Mouse (Mus musculus) intestine, embryonic 15.5 days (tissue): Measurements from ENCODE around the gene Kcnv2. TPM values are rescaled to one million over a fixed set of nuclear protein-coding genes. Genes with fewer than 3 reads are reported as not detected.
A peak's percentile ranks its signal among the peaks of the same experiment; 100 is the strongest.

ENCODE experiments used
- ATAC-seq: fragments of 200-750 bp; cut with Nextera tagmentation; 2 replicates; pipeline ENCODE4 v1.8.0; 2017; ENCODE audit warnings: moderate TSS enrichment, moderate library complexity
- H3K27ac ChIP-seq: fragments of 300-500 bp; sonication (generic); 2 replicates; pipeline ENCODE4 v1.5.1; 2015; ENCODE audit warnings: mild to moderate bottlenecking, inconsistent platforms
- H3K27me3 ChIP-seq: fragments of 300-500 bp; sonication (generic); replicated peaks from 2 replicates; pipeline ENCODE4 v1.6.1; 2015; ENCODE audit warnings: inconsistent platforms
- H3K36me3 ChIP-seq: fragments of 300-500 bp; sonication (generic); 2 replicates; pipeline ENCODE4 v1.6.1; 2015; ENCODE audit warnings: inconsistent platforms
- H3K4me1 ChIP-seq: fragments of 300-500 bp; sonication (generic); replicated peaks from 2 replicates; pipeline ENCODE4 v1.6.1; 2015; ENCODE audit warnings: inconsistent platforms
- H3K4me2 ChIP-seq: fragments of 300-500 bp; sonication (generic); replicated peaks from 2 replicates; pipeline ENCODE4 v1.6.1; 2015; ENCODE audit warnings: mild to moderate bottlenecking, inconsistent platforms
- H3K4me3 ChIP-seq: fragments of 300-500 bp; sonication (generic); replicated peaks from 2 replicates; pipeline ENCODE4 v1.5.1; 2015; ENCODE audit warnings: inconsistent platforms
- H3K9ac ChIP-seq: fragments of 300-500 bp; sonication (generic); 2 replicates; pipeline ENCODE4 v1.6.1; 2015; ENCODE audit warnings: inconsistent platforms
- H3K9me3 ChIP-seq: fragments of 300-500 bp; sonication (generic); 2 replicates; pipeline ENCODE4 v1.6.1; 2016; ENCODE audit warnings: inconsistent platforms
- WGBS: fragments of 180-500 bp; shearing (Covaris S2); methylation state at CpG from one replicate; pipeline ENCODE4 v1.1.7; 2015; 5-methylcytosine and 5-hydroxymethylcytosine counted together
- polyA plus RNA-seq: library from polyadenylated mRNA; unstranded; fragments of >200 nt; fragmentation: Nextera tagmentation; extraction: Ambion mirVana; gene quantifications from 2 replicates; pipeline ENCODE4 v1.2.1, GENCODE M21; 2015

Kcnv2 gene
- polyA plus RNA-seq, 1 experiment from 2014 or later, result 0.15 TPM

DNA sequence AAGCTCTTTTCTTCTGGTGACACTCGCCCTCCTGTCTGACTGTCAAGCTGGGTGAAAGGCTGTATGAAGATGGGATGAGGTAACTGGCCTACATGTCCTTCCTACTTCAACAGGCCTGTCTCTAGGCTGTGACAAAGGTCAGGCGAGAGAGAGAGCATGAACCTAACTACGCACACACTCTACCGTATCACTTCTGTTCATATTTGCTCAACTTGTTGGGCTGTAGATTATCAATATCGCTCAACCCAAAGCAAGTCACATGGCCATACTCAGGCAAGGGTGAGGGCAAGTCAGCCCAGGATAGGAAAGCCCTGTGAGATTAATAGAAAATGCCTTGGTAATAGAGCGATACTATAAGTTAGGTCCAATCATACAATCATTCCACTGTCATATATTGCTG, 5.2 kb downstream of the Kcnv2 start:
- no peaks in the 10 kb centered on the region for H3K36me3 ChIP-seq
- H3K4me3 ChIP-seq, result no peak overlapping the region
- H3K27me3 ChIP-seq, result no peaks in the 10 kb centered on the region
- 76% methylated on average over 6 of the region's 6 CpGs for WGBS
- no peak overlapping the region for H3K9ac ChIP-seq
- no peak overlapping the region for H3K4me2 ChIP-seq
- H3K4me1 ChIP-seq, result peaks cover 5% of the 10 kb centered on the region; the same call in 1 of the 2 replicates
- H3K27ac ChIP-seq, result no peak overlapping the region
- H3K9me3 ChIP-seq, result no peaks in the 10 kb centered on the region
- peak; percentile 37 for ATAC-seq

DNA sequence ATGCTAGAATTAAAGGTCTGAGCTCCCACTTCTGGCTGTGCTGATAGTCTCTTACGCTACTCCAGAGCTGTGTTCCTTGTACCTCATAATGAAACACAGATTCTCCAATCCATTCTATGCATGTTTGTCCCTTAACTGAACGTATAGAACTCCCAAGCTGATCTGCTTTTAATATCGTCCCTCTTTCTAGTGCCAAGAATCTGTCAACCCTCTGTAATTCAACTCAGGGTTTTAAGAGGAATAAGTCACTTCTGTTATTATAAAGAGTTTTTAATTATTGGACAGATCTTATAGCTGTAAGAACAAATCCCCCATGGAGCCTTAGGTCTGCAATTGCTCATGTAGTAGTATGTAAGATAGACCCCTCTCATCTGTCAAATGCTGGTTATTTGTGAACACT, 5.8 kb downstream of the Kcnv2 start:
- H3K4me2 ChIP-seq, result no peak overlapping the region
- H3K27me3 ChIP-seq, result no peaks in the 10 kb centered on the region
- no peaks in the 10 kb centered on the region for H3K36me3 ChIP-seq
- no peak overlapping the region for H3K9ac ChIP-seq
- H3K4me3 ChIP-seq, result no peak overlapping the region
- no peaks in the 10 kb centered on the region for H3K9me3 ChIP-seq
- ATAC-seq, result no peak
- H3K4me1 ChIP-seq, result peaks cover 5% of the 10 kb centered on the region; the same call in 1 of the 2 replicates
- no peak overlapping the region for H3K27ac ChIP-seq
- 66% methylated on average over 3 of the region's 3 CpGs for WGBS

DNA sequence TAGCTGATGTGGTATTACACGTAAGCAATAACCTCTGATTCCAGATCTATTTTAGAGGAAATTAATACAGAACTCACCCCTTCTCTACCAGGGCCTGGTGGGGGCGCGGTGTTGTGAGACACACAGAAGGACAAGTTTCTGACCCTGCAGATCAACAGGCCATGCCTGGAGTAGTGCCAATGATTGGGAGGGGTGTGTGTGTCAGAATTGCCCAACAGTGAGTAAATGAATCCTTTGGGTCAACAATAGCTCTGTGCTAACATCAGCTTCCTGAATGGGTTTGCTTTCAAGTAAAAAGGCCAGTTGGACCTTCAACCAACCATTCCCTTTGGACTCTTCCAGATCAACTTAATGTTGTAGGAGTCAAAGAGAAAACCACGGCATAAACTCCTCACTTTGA, 6.3 kb downstream of the Kcnv2 start:
- Histone ChIP-seq H3K27ac (no peak overlapping the region), H3K9ac (no peak overlapping the region), H3K4me3 (no peak overlapping the region), H3K4me1 (peaks cover 5% of the 10 kb centered on the region; the same call in 1 of the 2 replicates), H3K27me3 (no peaks in the 10 kb centered on the region), H3K9me3 (no peaks in the 10 kb centered on the region), H3K36me3 (no peaks in the 10 kb centered on the region), H3K4me2 (no peak overlapping the region)
- ATAC-seq, result peak; percentile 71
- 75% methylated on average over 4 of the region's 4 CpGs for WGBS

DNA sequence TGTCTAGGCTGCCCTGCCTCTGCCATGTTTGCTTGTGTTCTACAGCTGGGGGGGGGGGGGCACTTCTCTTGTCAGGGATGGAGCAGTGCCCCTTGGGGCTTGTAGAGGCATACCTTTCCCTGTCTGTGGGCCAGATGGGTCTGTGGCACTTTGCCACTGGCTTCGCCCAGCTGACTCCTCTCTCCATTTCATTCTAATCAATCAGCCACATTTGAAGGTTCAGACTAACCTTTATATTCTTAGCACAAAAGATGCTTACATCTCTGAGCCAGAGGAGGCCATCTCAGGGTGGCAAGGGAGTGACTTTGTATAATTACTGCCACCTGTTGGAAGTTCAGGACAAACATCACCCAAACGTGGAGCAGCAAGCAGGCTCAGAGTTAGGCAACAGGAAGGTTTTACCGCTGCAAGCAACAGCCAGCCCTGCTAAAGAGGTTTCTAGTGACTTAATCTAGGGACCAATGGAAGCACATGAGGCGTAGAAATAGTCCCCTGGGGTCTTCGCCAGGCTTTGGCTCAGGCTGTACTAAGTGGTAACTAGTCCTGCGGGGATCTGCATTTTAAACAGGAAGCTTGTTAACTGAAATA, 9.9 kb downstream of the Kcnv2 start:
- H3K4me3 ChIP-seq, result no peak overlapping the region
- H3K4me1 ChIP-seq, result no peaks in the 10 kb centered on the region
- 66% methylated on average over 6 of the region's 6 CpGs for WGBS
- no peak overlapping the region for H3K9ac ChIP-seq
- no peaks in the 10 kb centered on the region for H3K9me3 ChIP-seq
- H3K27me3 ChIP-seq, result no peaks in the 10 kb centered on the region
- H3K27ac ChIP-seq, result no peak overlapping the region
- ATAC-seq, result no peak
- no peaks in the 10 kb centered on the region for H3K36me3 ChIP-seq
- no peak overlapping the region for H3K4me2 ChIP-seq

DNA sequence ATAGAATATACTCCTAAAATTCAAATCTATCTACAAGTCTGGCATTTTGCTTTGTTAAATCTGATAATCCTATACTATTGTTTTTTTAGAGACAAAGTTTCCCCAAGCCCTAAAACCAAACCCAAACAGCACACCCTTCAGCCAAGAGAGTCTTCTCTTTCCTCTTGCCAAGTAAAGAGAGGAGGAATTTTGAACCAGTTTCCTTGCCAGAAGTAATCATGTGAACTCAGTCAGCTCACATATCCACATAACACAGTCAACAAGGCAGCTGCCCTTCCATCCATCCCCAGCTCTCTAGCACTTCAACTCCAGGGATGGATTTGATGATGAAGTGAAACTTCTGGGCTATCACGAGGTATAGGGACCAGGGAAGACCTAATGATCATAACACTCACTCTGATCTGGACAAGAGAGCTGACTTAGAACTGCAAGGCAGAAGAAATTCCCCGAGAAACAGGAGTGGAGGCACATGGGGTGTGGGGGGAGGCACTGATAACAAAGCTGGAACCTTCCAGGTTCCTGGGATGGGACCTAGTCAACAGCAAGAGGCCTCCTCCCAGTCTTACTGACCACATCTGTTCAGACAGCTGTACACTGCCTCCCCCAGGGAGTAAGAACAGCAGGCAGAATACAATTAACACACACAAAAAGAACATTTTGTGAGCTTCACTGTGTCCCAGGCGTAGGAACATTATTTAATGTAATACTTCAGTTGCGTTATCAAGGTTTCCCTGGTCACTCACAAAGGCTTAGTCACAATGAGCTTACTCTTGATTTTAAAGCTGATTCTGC, 13.9 kb downstream of the Kcnv2 start:
- no peak overlapping the region for H3K4me2 ChIP-seq
- ATAC-seq, result no peak
- no peaks in the 10 kb centered on the region for H3K4me1 ChIP-seq
- H3K27ac ChIP-seq, result no peak overlapping the region
- H3K4me3 ChIP-seq, result no peak overlapping the region
- 80% methylated on average over 4 of the region's 4 CpGs for WGBS
- H3K36me3 ChIP-seq, result no peaks in the 10 kb centered on the region
- H3K9me3 ChIP-seq, result no peaks in the 10 kb centered on the region
- no peaks in the 10 kb centered on the region for H3K27me3 ChIP-seq
- no peak overlapping the region for H3K9ac ChIP-seq

DNA sequence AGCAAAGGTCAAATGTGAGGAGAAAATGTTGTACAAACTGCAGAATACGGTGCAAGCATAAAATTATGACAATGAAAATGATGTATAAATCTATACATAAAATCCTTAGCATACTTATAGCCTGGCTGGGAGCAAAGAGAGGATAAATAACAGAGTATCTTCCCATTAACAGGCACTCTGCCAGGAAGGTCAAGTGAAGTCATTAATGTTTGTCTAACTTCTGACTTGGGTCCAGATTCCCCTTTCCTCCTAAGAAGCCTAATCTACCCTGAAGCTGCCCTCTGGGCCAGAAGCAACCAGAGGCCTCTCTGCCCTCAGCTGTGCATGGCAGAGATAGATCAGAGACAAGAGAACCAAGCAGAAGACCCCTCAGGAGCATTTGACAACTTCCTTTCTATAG, 24.1 kb downstream of the Kcnv2 start:
- no peaks in the 10 kb centered on the region for H3K9me3 ChIP-seq
- H3K27ac ChIP-seq, result no peak overlapping the region
- no peaks in the 10 kb centered on the region for H3K36me3 ChIP-seq
- no peaks in the 10 kb centered on the region for H3K4me1 ChIP-seq
- no peak for ATAC-seq
- H3K4me2 ChIP-seq, result no peak overlapping the region
- no peaks in the 10 kb centered on the region for H3K27me3 ChIP-seq
- 59% methylated on average over 1 of the region's 1 CpGs for WGBS
- no peak overlapping the region for H3K4me3 ChIP-seq
- H3K9ac ChIP-seq, result no peak overlapping the region

DNA sequence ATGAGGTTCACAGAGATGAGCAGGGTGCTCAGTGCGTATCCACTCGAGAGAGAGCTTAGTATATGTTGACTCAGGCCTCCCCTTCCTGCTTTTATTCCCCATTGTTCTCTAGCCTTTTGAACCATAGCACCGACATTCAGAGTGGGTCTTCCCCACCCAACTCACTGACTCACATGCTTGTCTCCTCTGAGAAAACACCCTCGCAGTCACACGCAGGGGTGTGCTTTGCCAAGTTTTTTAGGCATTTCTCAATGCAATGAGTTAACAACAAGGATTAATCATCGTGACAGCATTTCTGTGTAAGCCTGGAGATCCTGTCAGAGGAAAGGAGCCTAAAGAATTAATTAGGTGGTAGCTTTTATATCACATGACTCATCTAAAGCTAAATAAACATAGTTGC, 29.3 kb downstream of the Kcnv2 start:
- ATAC-seq, result no peak
- H3K27ac ChIP-seq, result no peak overlapping the region
- H3K4me3 ChIP-seq, result no peak overlapping the region
- 59% methylated on average over 6 of the region's 6 CpGs for WGBS
- no peaks in the 10 kb centered on the region for H3K9me3 ChIP-seq
- H3K4me1 ChIP-seq, result no peaks in the 10 kb centered on the region
- H3K27me3 ChIP-seq, result no peaks in the 10 kb centered on the region
- H3K36me3 ChIP-seq, result no peaks in the 10 kb centered on the region
- H3K4me2 ChIP-seq, result no peak overlapping the region
- no peak overlapping the region for H3K9ac ChIP-seq

DNA sequence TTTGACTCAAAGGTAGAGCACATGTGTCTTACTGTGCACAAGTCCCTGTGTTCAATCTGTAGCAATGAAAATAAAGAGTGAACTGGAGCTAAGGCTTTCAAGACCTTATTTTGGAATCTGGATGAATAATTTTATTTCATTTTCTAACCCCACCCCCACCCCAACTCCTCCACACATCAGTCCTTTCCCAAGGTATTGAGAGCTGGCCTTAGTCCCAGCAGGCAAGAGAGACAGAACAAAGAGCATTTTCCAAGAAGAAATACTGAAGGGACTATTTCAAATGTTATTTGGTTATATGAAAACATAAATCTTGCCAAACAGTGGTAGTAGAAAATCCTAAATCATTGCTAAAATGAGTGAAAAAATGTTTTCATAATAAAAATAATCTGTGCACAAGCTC, 38.0 kb downstream of the Kcnv2 start:
- Histone ChIP-seq H3K27ac (no peak overlapping the region), H3K27me3 (no peaks in the 10 kb centered on the region), H3K9ac (no peak overlapping the region), H3K4me3 (no peak overlapping the region), H3K4me1 (no peaks in the 10 kb centered on the region), H3K4me2 (no peak overlapping the region), H3K9me3 (no peaks in the 10 kb centered on the region), H3K36me3 (no peaks in the 10 kb centered on the region)
- ATAC-seq, result no peak

DNA sequence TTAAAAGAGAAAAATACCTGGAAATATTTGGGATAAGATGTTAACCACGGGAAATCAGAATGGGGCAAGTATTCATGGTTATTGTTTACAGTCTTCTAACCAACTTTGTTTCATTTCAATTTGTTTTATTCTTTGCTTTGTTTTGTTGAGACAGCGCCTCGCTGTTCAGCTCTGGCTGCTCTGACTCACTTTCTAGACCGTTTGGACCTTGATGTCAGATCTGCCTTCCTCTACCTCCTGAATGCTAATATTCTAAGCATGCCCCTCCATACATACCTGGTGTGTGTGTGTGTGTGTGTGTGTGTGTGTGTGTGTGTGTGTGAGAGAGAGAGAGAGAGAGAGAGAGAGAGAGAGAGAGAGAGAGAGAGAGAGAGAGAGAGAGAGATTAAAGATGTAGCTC, 41.5 kb downstream of the Kcnv2 start:
- no peak overlapping the region for H3K9ac ChIP-seq
- no peak overlapping the region for H3K27ac ChIP-seq

DNA sequence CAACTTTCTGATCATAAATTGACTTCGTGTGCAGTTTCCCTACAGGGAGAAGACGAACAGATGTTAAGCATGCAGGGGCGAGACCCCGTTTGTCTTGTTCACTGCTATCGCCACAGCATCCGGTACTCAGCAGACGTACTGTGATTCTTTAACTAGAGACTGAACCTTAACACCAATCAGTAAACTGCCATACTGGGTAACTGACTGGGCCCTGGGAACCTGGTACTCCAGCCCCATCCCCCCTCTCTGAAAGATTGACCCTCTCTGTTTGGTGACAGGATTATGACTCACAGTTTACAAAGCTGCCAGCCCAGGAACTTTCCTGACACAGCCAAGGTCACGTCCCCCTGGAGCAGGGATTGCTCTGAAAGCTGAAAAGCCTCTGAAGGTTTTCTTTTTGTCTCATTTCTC, 42.1 kb downstream of the Kcnv2 start:
- peak; percentile 90 for ATAC-seq
- Histone ChIP-seq H3K36me3 (no peaks in the 10 kb centered on the region), H3K4me1 (no peaks in the 10 kb centered on the region), H3K27ac (no peak overlapping the region), H3K4me3 (peak overlapping the region; percentile 22; the same call in 1 of the 2 replicates), H3K27me3 (no peaks in the 10 kb centered on the region), H3K9ac (no peak overlapping the region), H3K9me3 (no peaks in the 10 kb centered on the region), H3K4me2 (peak overlapping the region; percentile 56)
- WGBS, result 5% methylated on average over 8 of the region's 8 CpGs

More for the DNA sequence above, 41.5 kb downstream of the Kcnv2 start:
- Histone ChIP-seq H3K4me2 (peak overlapping the region; percentile 56), H3K4me3 (0 out of 2 replicates have a peak overlapping the region, but pooled peaks have one; percentile 22), H3K36me3 (no peaks in the 10 kb centered on the region), H3K9me3 (no peaks in the 10 kb centered on the region), H3K27me3 (no peaks in the 10 kb centered on the region), H3K4me1 (no peaks in the 10 kb centered on the region)
- WGBS, result 43% methylated on average over 4 of the region's 4 CpGs
- ATAC-seq, result no peak

DNA sequence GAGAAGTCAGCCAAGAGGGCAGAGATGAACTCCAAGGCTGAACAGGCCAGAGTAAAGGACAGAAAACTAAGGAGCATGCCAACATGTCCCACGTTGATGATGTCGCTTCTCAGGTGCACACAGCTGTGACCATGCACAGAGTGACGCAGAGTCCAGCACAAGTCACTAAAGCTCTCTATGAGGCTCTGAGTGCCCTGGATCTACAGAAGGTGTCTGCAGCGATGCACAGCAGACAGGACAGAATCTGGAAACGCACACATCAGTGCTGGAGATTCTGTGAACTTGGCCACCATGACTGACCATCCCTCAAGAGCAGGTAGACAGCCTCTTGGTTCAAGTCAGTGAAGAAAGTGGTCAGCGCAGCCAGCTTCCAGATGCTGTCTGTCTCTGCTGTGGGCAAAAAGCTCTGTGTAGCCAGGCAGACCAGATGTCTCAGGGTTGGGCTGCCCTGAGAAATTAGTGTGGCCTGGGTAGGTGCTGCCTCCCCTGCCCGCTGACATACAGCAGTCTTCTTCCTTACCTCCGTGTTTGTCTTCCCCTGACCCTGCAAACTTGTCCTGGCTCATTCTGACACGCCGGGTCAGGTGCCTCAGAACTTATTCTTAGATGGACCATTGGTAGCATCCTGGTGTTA, 43.8 kb downstream of the Kcnv2 start:
- Histone ChIP-seq H3K9me3 (no peaks in the 10 kb centered on the region), H3K4me1 (no peaks in the 10 kb centered on the region), H3K4me3 (no peak overlapping the region), H3K9ac (no peak overlapping the region), H3K36me3 (no peaks in the 10 kb centered on the region), H3K27ac (no peak overlapping the region), H3K4me2 (no peak overlapping the region), H3K27me3 (no peaks in the 10 kb centered on the region)
- 69% methylated on average over 10 of the region's 10 CpGs for WGBS
- ATAC-seq, result no peak

DNA sequence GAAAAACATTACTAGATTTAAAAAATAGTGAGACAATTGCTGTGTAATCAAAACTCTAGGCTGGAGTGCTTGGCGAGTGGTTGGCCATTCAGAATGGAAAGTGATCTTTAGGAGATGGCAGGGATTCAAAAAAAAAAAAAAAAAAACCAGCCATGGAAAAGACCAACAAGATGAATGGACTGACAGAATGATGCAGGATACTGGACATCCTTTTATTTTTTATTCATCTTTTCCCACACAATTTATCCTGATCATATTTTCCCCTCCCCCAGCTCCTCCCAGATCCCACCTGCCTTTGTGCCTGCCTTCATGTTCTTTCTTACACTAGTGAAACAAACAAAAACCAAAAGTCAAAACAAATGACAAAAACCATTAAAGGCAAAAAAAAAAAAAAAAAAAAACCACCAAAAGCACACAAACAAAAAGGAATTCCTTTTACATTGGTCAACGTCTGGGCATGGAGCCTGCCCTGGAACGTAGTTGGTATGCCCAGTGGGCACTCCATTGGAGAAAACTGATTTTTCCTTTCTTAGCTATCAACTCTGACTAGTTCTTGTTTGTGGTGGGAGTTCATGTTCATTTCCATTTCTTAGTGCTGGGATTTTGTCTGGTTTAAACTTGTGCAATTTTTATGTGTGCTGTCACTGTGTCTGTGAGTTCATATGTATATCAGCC, 47.2 kb downstream of the Kcnv2 start:
- no peak overlapping the region for H3K4me3 ChIP-seq
- H3K4me2 ChIP-seq, result no peak overlapping the region
- no peaks in the 10 kb centered on the region for H3K9me3 ChIP-seq
- no peak overlapping the region for H3K27ac ChIP-seq
- no peaks in the 10 kb centered on the region for H3K27me3 ChIP-seq
- H3K9ac ChIP-seq, result no peak overlapping the region
- no peaks in the 10 kb centered on the region for H3K4me1 ChIP-seq
- ATAC-seq, result no peak
- H3K36me3 ChIP-seq, result no peaks in the 10 kb centered on the region
- WGBS, result 73% methylated on average over 3 of the region's 3 CpGs
